Mouse (Mus musculus) mesoderm, embryonic 11.5 days (tissue): ENCODE measurements around the gene Slc5a11.

ENCODE experiments used
- DNase-seq: peaks from one replicate; pipeline ENCODE4 v3.0.0-alpha.2; 2012; ENCODE audit warnings: low read depth, low spot score

Slc5a11 gene

DNA sequence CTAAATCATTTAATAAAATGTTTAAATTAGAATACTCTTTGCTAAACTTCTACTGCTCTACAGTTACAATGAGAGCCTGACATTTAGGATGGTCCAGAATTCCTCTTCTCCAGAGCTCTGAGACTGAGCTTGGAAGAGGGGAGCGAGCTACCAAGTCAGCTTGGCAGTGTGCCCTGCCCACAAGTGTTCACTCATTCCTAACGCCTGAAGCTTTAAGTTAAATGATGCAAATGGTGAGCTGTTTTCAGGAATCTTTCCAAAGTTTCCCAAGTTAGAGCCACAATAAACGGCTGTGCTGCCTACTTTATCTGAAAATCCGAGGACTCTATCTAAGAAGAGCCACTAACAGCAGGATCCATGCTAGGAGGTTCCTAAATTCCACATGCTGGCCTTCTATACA lies 69.2 kb downstream of the Slc5a11 start:
- DNase-seq, result no peak

DNA sequence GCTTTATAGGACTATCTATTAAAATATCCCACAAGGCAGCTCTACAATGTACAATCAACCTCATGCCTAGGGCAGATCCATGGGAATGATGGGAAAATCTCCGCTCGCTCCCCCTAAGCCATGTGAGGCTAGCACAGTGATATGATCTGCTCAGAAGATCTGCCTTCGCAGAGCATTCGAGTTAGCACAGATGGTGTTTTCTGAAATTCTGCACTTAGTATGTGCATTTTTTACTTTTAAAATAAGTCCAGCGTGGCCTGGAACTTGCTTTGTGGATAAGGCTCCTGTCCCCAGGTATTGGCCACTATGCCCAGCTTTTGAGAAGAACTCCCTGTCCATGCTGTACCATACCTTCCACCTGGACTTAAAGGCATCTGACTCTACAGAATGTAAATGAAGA lies 71.3 kb downstream of the Slc5a11 start:
- no peak for DNase-seq

DNA sequence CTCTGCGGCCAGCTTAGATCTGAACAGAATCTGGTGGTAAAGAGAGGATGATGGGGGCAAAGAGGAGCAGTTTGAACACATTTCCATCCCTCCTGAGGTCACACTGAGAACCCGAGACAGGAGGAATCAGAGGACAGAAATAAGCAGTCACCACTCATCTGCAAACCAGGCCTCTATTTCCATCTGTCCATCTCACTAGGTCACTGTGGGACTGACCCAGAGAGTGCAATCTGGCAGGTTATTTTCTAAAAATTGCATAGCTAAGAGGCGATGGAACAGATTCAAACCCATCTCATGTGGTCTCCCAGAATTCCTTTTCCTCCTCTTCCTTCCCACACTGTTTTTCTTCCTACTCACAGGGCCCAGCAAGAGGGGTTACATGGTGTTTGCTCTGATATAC lies 73.3 kb downstream of the Slc5a11 start:
- DNase-seq, result no peak

DNA sequence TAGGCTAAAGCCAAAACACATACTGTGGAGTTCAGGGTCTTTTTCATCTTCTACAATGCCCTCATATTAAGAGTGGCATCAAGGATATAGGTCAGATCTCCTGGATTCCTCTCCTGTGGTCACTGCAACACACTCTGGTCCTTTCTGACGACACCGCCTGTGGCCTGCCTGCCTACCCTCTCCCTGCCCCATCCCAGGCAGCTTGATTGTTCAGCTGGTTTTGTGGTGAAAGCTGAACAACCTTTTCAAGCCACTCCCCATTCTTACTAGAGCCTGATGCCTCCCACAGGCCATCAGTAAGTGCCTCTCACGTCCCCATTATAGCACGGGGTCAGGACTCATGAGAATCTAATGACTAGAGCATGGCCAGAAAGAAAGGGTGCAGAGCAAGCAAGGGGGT lies 74.6 kb downstream of the Slc5a11 start:
- DNase-seq, result no peak

GRCm38 (mm10) chr7:123291942-123292341 lies 77.4 kb downstream of the Slc5a11 start:
- DNase-seq, result no peak

DNA sequence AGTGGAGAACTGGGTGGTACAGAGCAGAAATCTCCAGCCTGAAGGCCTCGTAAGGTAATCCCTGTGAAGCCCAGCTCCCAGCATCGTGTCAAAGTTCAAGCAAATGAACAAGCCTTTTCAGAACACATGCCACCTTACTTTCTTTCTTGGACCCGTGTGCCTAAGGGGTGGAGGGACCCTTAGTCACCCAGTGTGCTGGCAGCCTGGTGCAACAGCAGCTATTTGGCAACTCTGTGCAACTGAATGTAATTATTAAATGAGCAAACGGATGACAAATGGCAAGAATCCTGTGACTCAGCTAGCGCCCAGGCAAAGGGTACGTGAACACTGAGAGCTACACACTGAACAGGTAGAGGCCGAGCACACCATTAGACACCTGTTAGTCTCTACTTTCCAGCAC lies 79.3 kb downstream of the Slc5a11 start:
- no peak for DNase-seq

DNA sequence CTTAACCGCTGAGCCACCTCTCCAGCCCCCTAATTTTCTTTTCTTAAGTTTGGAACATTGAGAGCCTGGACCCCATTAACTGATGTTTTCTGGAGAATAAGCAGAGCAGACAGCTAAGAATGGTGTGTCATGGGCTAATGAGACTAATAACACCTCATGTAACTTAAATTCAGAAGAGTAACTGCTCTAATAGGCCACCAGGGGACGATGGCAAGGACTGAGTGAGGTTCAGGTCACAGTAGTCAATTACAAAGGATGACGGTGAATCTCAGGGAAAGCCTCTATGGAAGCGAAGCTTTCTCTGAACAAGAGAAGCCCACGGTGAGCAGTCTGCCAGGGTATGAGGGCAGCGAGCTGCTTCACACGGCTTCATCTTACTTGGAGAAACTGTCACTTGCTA lies 80.8 kb downstream of the Slc5a11 start:
- no peak for DNase-seq

GRCm38 (mm10) chr7:123296097-123296496 lies 81.5 kb downstream of the Slc5a11 start:
- no peak for DNase-seq

- DNase-seq, result no peak
Measured at GRCm38 (mm10) chr7:123298225-123298624, 83.6 kb downstream of the Slc5a11 start.

DNA sequence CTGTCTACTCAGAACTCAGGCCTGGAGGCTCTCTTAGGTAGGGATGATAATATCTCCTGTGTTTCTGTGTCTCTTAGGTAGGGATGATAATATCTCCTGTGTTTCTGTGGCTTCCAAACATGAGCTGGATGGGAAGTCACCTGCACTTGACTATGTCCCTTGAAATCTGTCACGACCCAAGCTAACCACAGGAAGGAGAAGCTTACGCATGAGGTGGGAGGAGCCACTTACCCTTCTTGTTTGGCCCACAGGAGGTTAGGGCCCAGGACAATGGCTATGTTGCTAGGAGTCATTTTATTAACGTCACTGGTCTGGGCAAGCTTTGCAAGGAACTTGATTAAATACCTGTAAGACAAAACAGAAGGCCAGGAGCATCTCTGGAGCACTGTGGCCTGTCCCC lies 85.7 kb downstream of the Slc5a11 start:
- no peak for DNase-seq

- no peak for DNase-seq
Measured at GRCm38 (mm10) chr7:123305397-123305796, 90.8 kb downstream of the Slc5a11 start.

GRCm38 (mm10) chr7:123307236-123307635 lies 92.7 kb downstream of the Slc5a11 start:
- DNase-seq, result no peak

DNA sequence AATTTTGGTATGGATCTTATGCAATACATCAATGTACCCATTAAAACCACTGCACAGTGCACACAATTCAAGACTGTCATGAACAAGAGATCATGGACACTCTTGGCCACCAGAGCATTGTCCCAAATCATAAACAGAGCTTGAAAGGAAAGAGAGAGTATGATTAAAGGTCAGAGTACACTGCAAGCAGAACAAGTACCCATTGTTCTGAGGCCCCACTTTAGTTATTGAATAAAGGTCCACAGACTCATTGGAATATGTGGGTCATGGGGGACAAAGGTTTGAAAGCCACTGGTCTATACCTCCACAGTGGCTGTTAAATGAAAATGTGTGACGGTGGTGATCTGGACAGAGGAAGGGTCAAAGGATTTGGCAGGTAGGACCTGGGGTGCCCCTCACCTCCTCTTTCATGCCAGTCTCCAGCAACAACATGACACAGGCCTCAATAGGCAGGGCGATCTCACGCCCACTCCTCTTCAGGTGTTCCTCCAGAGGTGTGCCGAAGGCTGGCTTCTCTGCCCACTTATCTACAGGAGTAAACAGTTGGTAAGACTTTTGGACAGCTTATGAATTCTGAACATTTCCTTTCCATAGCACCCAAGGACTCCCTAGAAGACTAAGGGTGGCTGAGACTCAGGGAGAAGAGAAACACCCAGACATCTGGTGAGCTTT lies 93.4 kb downstream of the Slc5a11 start:
- no peak for DNase-seq

GRCm38 (mm10) chr7:123311836-123312235 lies 97.3 kb downstream of the Slc5a11 start:
- DNase-seq, result no peak

DNA sequence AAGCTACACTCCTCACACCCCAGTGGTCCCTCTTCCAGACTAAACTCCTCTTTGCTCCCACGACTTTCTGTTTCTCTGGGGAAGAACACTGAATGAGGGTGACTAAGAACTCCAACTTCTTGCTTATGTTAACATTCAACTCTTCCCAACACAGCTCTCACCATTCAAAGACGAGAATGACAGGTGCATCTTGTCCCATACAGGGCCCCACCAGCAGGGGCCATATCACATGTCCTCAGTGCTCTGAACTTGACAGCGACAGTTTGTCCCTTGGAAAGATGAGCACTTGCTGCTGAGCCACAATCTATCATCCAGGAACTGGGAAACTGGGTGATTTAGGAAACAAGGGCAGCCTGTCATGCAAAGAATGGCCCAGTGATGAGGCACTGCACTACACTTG lies 98.2 kb downstream of the Slc5a11 start:
- no peak for DNase-seq

GRCm38 (mm10) chr7:123322452-123323121 lies 108.0 kb downstream of the Slc5a11 start:
- no peak for DNase-seq
